Mouse (Mus musculus): ENCODE results near the gene Gna14. TPM values are rescaled to one million over a fixed set of nuclear protein-coding genes. Genes with fewer than 3 reads are reported as not detected.

The Gna14 gene
- polyA plus RNA-seq, 1 experiment from 2014 or later, result 2.5 TPM

- H3K27ac ChIP-seq (ENCODE audit: low read depth, low read length), result no peak overlapping the region
- no peaks in the 10 kb centered on the region for H3K4me1 ChIP-seq (replicated peaks; ENCODE audit: control insufficient read depth, insufficient read depth, low read length)
- H3K4me3 ChIP-seq (ENCODE audit: low read depth, low read length), result no peak overlapping the region
- no peak for DNase-seq (ENCODE audit: low spot score)
- H3K27me3 ChIP-seq (ENCODE audit: control insufficient read depth, insufficient read depth, low read length), result no peaks in the 10 kb centered on the region
- no peaks in the 10 kb centered on the region for H3K36me3 ChIP-seq (ENCODE audit: control insufficient read depth, insufficient read depth, low read length)
- no peak for ATAC-seq (replicated peaks; ENCODE audit: low FRiP score)
- 77% methylated on average over 5 of the region's 5 CpGs for WGBS
- H3K9ac ChIP-seq (ENCODE audit: low read length), result no peak overlapping the region
- no peaks in the 10 kb centered on the region for H3K9me3 ChIP-seq (ENCODE audit: control insufficient read depth, low read length)
- H3K4me2 ChIP-seq (ENCODE audit: low read depth, low read length, severe bottlenecking), result no peak overlapping the region
Observed at GRCm38 (mm10) chr19:16484671-16485070, 49.1 kb downstream of the Gna14 start.

- no peak overlapping the region for H3K4me3 ChIP-seq (ENCODE audit: low read depth, low read length)
- H3K9me3 ChIP-seq (ENCODE audit: control insufficient read depth, low read length), result no peaks in the 10 kb centered on the region
- H3K27me3 ChIP-seq (ENCODE audit: control insufficient read depth, insufficient read depth, low read length), result no peaks in the 10 kb centered on the region
- DNase-seq (ENCODE audit: low spot score) (no peak), ATAC-seq (replicated peaks; ENCODE audit: low FRiP score) (no peak)
- no peak overlapping the region for H3K27ac ChIP-seq (ENCODE audit: low read depth, low read length)
- 80% methylated on average over 12 of the region's 12 CpGs for WGBS
- H3K9ac ChIP-seq (ENCODE audit: low read length), result no peak overlapping the region
- H3K4me2 ChIP-seq (ENCODE audit: low read depth, low read length, severe bottlenecking), result no peak overlapping the region
- H3K4me1 ChIP-seq (replicated peaks; ENCODE audit: control insufficient read depth, insufficient read depth, low read length), result peaks cover 7% of the 10 kb centered on the region; the same call in 1 of the 2 replicates
- H3K36me3 ChIP-seq (ENCODE audit: control insufficient read depth, insufficient read depth, low read length), result no peaks in the 10 kb centered on the region
Observed at GRCm38 (mm10) chr19:16490756-16491155, 55.2 kb downstream of the Gna14 start.

- Histone ChIP-seq H3K4me1 (replicated peaks; ENCODE audit: control insufficient read depth, insufficient read depth, low read length) (peaks cover 7% of the 10 kb centered on the region; the same call in 1 of the 2 replicates), H3K4me2 (ENCODE audit: low read depth, low read length, severe bottlenecking) (no peak overlapping the region), H3K27ac (ENCODE audit: low read depth, low read length) (peak overlapping the region; percentile 57; the same call in 1 of the 2 replicates), H3K4me3 (ENCODE audit: low read depth, low read length) (no peak overlapping the region), H3K36me3 (ENCODE audit: control insufficient read depth, insufficient read depth, low read length) (no peaks in the 10 kb centered on the region), H3K9ac (ENCODE audit: low read length) (no peak overlapping the region), H3K9me3 (ENCODE audit: control insufficient read depth, low read length) (no peaks in the 10 kb centered on the region), H3K27me3 (ENCODE audit: control insufficient read depth, insufficient read depth, low read length) (no peaks in the 10 kb centered on the region)
- 5% methylated on average over 7 of the region's 7 CpGs for WGBS
- ATAC-seq (replicated peaks; ENCODE audit: low FRiP score), result peak; percentile 73
- DNase-seq (ENCODE audit: low spot score), result no peak
Observed at GRCm38 (mm10) chr19:16491497-16491896, 55.9 kb downstream of the Gna14 start.

- Histone ChIP-seq H3K4me3 (ENCODE audit: low read depth, low read length) (no peak overlapping the region), H3K4me1 (replicated peaks; ENCODE audit: control insufficient read depth, insufficient read depth, low read length) (peaks cover 7% of the 10 kb centered on the region; the same call in 1 of the 2 replicates), H3K9ac (ENCODE audit: low read length) (no peak overlapping the region), H3K4me2 (ENCODE audit: low read depth, low read length, severe bottlenecking) (no peak overlapping the region), H3K27me3 (ENCODE audit: control insufficient read depth, insufficient read depth, low read length) (no peaks in the 10 kb centered on the region), H3K27ac (ENCODE audit: low read depth, low read length) (peak overlapping the region; percentile 57; the same call in 1 of the 2 replicates), H3K9me3 (ENCODE audit: control insufficient read depth, low read length) (no peaks in the 10 kb centered on the region), H3K36me3 (ENCODE audit: control insufficient read depth, insufficient read depth, low read length) (no peaks in the 10 kb centered on the region)
- 94% methylated on average over 1 of the region's 1 CpGs for WGBS
- ATAC-seq (replicated peaks; ENCODE audit: low FRiP score), result no peak
- DNase-seq (ENCODE audit: low spot score), result no peak
Observed at GRCm38 (mm10) chr19:16492453-16492852, 56.9 kb downstream of the Gna14 start.

- Histone ChIP-seq H3K4me1 (replicated peaks; ENCODE audit: control insufficient read depth, insufficient read depth, low read length) (peaks cover 7% of the 10 kb centered on the region; the same call in 1 of the 2 replicates), H3K4me3 (ENCODE audit: low read depth, low read length) (no peak overlapping the region), H3K9ac (ENCODE audit: low read length) (no peak overlapping the region), H3K36me3 (ENCODE audit: control insufficient read depth, insufficient read depth, low read length) (no peaks in the 10 kb centered on the region), H3K27ac (ENCODE audit: low read depth, low read length) (no peak overlapping the region), H3K9me3 (ENCODE audit: control insufficient read depth, low read length) (no peaks in the 10 kb centered on the region), H3K4me2 (ENCODE audit: low read depth, low read length, severe bottlenecking) (no peak overlapping the region), H3K27me3 (ENCODE audit: control insufficient read depth, insufficient read depth, low read length) (no peaks in the 10 kb centered on the region)
- DNase-seq (ENCODE audit: low spot score) (no peak), ATAC-seq (replicated peaks; ENCODE audit: low FRiP score) (no peak)
- 87% methylated on average over 10 of the region's 10 CpGs for WGBS
Observed at GRCm38 (mm10) chr19:16494816-16495516, 59.4 kb downstream of the Gna14 start.

DNA sequence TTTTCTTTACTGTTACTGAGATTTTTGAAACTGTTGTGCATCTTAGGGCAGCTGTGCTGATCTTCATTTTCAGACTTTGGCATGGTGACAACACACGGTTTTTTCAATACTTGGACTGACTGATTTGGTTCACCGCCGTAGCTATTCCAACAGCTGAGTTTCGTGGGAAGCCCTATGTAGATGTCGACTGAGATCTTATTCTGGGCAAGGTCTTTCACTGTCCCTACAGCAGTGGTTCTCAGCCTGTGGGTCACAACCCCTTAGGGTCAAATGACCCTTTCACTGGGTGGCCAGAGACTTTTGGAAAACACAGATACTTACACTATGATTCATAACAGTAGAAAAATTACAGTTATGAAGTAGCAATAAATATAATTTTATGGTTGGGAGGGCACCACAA, 60.5 kb downstream of the Gna14 start:
- ATAC-seq (replicated peaks; ENCODE audit: low FRiP score) (no peak), DNase-seq (ENCODE audit: low spot score) (no peak)
- H3K4me2 ChIP-seq (ENCODE audit: low read depth, low read length, severe bottlenecking), result no peak overlapping the region
- WGBS, result 93% methylated on average over 5 of the region's 5 CpGs
- H3K4me1 ChIP-seq (replicated peaks; ENCODE audit: control insufficient read depth, insufficient read depth, low read length), result peaks cover 6% of the 10 kb centered on the region; the same call in 1 of the 2 replicates
- H3K9ac ChIP-seq (ENCODE audit: low read length), result no peak overlapping the region
- H3K27me3 ChIP-seq (ENCODE audit: control insufficient read depth, insufficient read depth, low read length), result no peaks in the 10 kb centered on the region
- no peaks in the 10 kb centered on the region for H3K36me3 ChIP-seq (ENCODE audit: control insufficient read depth, insufficient read depth, low read length)
- H3K27ac ChIP-seq (ENCODE audit: low read depth, low read length), result no peak overlapping the region
- H3K9me3 ChIP-seq (ENCODE audit: control insufficient read depth, low read length), result no peaks in the 10 kb centered on the region
- H3K4me3 ChIP-seq (ENCODE audit: low read depth, low read length), result no peak overlapping the region

- ATAC-seq (replicated peaks; ENCODE audit: low FRiP score), result no peak
- H3K9me3 ChIP-seq (ENCODE audit: control insufficient read depth, low read length), result no peaks in the 10 kb centered on the region
- H3K27ac ChIP-seq (ENCODE audit: low read depth, low read length), result no peak overlapping the region
- no peak for DNase-seq (ENCODE audit: low spot score)
- H3K4me3 ChIP-seq (ENCODE audit: low read depth, low read length), result no peak overlapping the region
- no peaks in the 10 kb centered on the region for H3K36me3 ChIP-seq (ENCODE audit: control insufficient read depth, insufficient read depth, low read length)
- 75% methylated on average over 5 of the region's 5 CpGs for WGBS
- H3K4me2 ChIP-seq (ENCODE audit: low read depth, low read length, severe bottlenecking), result no peak overlapping the region
- no peaks in the 10 kb centered on the region for H3K27me3 ChIP-seq (ENCODE audit: control insufficient read depth, insufficient read depth, low read length)
- peaks cover 2% of the 10 kb centered on the region; the same call in 1 of the 2 replicates for H3K4me1 ChIP-seq (replicated peaks; ENCODE audit: control insufficient read depth, insufficient read depth, low read length)
- no peak overlapping the region for H3K9ac ChIP-seq (ENCODE audit: low read length)
Observed at GRCm38 (mm10) chr19:16502054-16502453, 66.5 kb downstream of the Gna14 start.

DNA sequence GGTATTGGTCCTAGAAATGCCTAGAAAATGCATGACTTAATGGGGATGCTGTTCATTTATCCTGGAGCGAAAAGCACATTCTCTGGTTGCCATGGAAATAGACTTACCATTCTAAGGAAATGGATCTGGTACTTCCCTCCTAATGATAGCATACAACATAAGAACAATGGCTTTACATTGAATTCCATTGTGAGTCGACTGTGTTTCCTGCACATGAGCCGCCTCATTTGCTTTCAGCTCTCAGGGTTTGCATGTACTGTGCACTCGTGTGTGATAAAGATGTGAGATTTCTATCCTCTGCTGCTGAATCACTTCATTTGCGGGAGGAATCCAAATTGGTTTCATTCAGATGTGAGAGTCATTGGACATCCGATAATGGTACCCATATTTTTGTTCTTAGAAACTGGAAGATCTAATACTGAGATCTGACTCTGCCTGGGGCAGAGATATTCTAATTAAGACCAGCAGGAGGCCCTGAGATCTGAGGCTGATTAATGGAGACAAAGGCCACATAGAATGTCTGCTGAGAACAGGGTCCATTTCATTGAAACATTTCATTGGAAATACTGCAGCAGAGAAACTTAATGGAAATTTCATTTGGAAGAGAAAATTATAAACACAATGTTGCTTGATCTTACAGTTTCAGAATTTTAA, 71.3 kb downstream of the Gna14 start:
- peak overlapping the region; percentile 15; the same call in 1 of the 2 replicates for H3K4me2 ChIP-seq (ENCODE audit: low read depth, low read length, severe bottlenecking)
- WGBS, result 8% methylated on average over 6 of the region's 6 CpGs
- peak overlapping the region; percentile 82 for H3K27ac ChIP-seq (ENCODE audit: low read depth, low read length)

More for the DNA sequence above, 71.3 kb downstream of the Gna14 start:
- no peaks in the 10 kb centered on the region for H3K36me3 ChIP-seq (ENCODE audit: control insufficient read depth, insufficient read depth, low read length)
- H3K9me3 ChIP-seq (ENCODE audit: control insufficient read depth, low read length), result no peaks in the 10 kb centered on the region; the same call in 1 of the 2 replicates
- DNase-seq (ENCODE audit: low spot score) (peak; percentile 68), ATAC-seq (replicated peaks; ENCODE audit: low FRiP score) (peak; percentile 97)
- no peak overlapping the region for H3K9ac ChIP-seq (ENCODE audit: low read length)
- H3K4me3 ChIP-seq (ENCODE audit: low read depth, low read length), result no peak overlapping the region
- no peaks in the 10 kb centered on the region for H3K27me3 ChIP-seq (ENCODE audit: control insufficient read depth, insufficient read depth, low read length)
- peaks cover 5% of the 10 kb centered on the region; the same call in 1 of the 2 replicates for H3K4me1 ChIP-seq (replicated peaks; ENCODE audit: control insufficient read depth, insufficient read depth, low read length)
